Mouse (Mus musculus) megakaryocyte, embryonic 14.5 days (primary cell): ENCODE data around the gene Gm20388. TPM values are rescaled to one million over a fixed set of nuclear protein-coding genes. Genes with fewer than 3 reads are reported as not detected.

ENCODE experiments used
- H3K27me3 ChIP-seq: replicated peaks from 2 replicates; pipeline ENCODE3; 2012; ENCODE audit warnings: inconsistent platforms
- H3K36me3 ChIP-seq: replicated peaks from 2 replicates; pipeline ENCODE3; 2012; ENCODE audit warnings: low read length, inconsistent platforms, mixed read lengths
- H3K4me1 ChIP-seq: 2 replicates; pipeline ENCODE4 v1.6.1; 2012; ENCODE audit warnings: inconsistent platforms
- H3K4me3 ChIP-seq: replicated peaks from 2 replicates; pipeline ENCODE3; 2012; ENCODE audit warnings: moderate library complexity, mild to moderate bottlenecking, inconsistent platforms
- H3K9me3 ChIP-seq: 2 replicates; pipeline ENCODE4 v1.6.1; 2012; ENCODE audit warnings: inconsistent platforms
- FLI1 ChIP-seq: IDR thresholded peaks from 2 replicates; pipeline ENCODE4 v1.6.1; 2012; ENCODE audit warnings: low read length, inconsistent platforms, mixed read lengths
- GATA1 ChIP-seq: IDR thresholded peaks from 3 replicates; pipeline ENCODE4 v1.6.1; 2012; ENCODE audit warnings: mixed read lengths, low read length, inconsistent platforms, borderline replicate concordance
- polyA plus RNA-seq: library from polyadenylated mRNA; stranded (reverse); fragments of >175 nt; gene quantifications from 2 replicates; pipeline ENCODE4 v1.2.3, GENCODE M21; 2012; ENCODE audit warnings: low replicate concordance; ENCODE audit not compliant: insufficient read depth

Gene Gm20388
- polyA plus RNA-seq, 1 experiment = 111 TPM

DNA sequence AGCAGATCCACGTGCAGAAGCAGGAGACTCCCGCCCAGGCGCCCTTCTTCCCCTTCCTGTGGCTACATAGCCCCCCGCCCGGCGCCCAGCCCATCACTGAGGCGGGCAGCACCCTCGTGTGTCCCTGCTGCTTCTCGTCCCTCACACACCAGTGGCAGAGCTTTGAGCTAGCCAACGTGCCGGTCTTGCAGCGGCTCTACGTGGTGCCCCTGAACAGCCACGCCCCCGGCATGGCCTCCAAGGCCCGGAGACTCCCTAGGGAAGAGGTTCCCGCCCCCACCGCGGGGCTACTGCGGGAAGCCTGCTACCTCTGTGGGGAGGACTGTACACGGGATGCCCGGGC lies 318.9 kb downstream of the Gm20388 start:
- no peaks in the 10 kb centered on the region for H3K9me3 ChIP-seq
- H3K36me3 ChIP-seq = no peaks in the 10 kb centered on the region
- H3K27me3 ChIP-seq = peaks cover 99% of the 10 kb centered on the region
- H3K4me1 ChIP-seq = peaks cover 54% of the 10 kb centered on the region
- no peak for TF ChIP-seq FLI1
- no peak for TF ChIP-seq GATA1
- H3K4me3 ChIP-seq = peak overlapping the region; percentile 90

DNA sequence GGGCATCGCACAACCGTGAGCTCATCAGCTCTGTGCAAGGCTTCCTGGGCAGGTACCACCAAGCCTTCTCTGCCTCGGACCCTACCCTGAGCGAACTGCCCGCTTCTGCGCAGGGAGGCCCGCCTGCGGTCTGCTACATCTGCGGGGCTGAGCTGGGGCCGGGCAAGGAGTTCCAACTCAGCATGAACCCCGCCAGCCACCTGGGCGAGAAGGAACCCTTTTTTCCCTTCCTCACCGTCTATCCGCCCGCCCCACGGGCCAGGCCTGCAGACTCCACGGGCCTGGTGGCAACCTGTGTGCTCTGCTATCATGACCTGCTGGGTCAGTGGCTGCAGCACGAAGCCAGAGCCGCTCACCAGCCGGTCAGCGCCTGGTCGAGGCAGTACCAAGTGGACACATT lies 319.4 kb downstream of the Gm20388 start:
- Histone ChIP-seq H3K4me3 (peak overlapping the region; percentile 90), H3K4me1 (peaks cover 50% of the 10 kb centered on the region), H3K27me3 (peaks cover 99% of the 10 kb centered on the region), H3K36me3 (no peaks in the 10 kb centered on the region), H3K9me3 (no peaks in the 10 kb centered on the region)
- TF ChIP-seq GATA1 (no peak), FLI1 (no peak)

- peaks cover 41% of the 10 kb centered on the region for H3K4me1 ChIP-seq
- peak overlapping the region; percentile 90 for H3K4me3 ChIP-seq
- no peaks in the 10 kb centered on the region for H3K36me3 ChIP-seq
- TF ChIP-seq FLI1 (no peak), GATA1 (no peak)
- peaks cover 95% of the 10 kb centered on the region for H3K27me3 ChIP-seq
- no peaks in the 10 kb centered on the region for H3K9me3 ChIP-seq
These were observed 320.3 kb downstream of the Gm20388 start for GRCm38 (mm10) chr8:120230715-120231614.

DNA sequence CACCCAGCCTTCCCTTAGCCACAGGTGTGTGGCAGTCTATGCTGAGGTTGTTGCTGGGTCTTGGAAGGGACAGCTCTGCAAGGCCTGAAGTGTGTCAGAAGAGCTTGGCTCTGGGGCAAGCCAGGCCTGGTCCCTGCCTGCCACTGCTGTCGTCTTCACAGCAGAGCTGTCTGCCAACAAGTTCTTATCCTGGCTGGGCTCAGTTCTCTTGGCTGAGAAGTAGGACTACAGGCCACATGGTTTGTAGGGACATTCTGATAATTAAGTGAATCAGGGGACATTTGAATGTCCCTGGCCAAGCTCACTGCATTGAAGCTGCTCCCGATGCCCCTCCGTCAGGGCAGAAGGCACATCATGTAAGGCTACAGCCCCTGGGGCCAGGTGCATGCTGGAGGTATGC lies 321.2 kb downstream of the Gm20388 start:
- TF ChIP-seq GATA1 (no peak), FLI1 (no peak)
- peaks cover 92% of the 10 kb centered on the region for H3K27me3 ChIP-seq

GRCm38 (mm10) chr8:120232398-120232797 lies 321.8 kb downstream of the Gm20388 start:
- H3K27me3 ChIP-seq = peaks cover 92% of the 10 kb centered on the region
- peaks cover 8% of the 10 kb centered on the region for H3K9me3 ChIP-seq
- peaks cover 38% of the 10 kb centered on the region for H3K4me1 ChIP-seq
- no peaks in the 10 kb centered on the region for H3K36me3 ChIP-seq
- TF ChIP-seq GATA1 = no peak
- no peak for TF ChIP-seq FLI1
- H3K4me3 ChIP-seq = no peak overlapping the region

More for the DNA sequence above, 321.2 kb downstream of the Gm20388 start:
- no peak overlapping the region for H3K4me3 ChIP-seq
- peaks cover 38% of the 10 kb centered on the region for H3K4me1 ChIP-seq
- H3K36me3 ChIP-seq = no peaks in the 10 kb centered on the region
- H3K9me3 ChIP-seq = peaks cover 5% of the 10 kb centered on the region; the same call in 1 of the 2 replicates

- Histone ChIP-seq H3K4me1 (peaks cover 38% of the 10 kb centered on the region), H3K9me3 (peaks cover 13% of the 10 kb centered on the region), H3K27me3 (peaks cover 91% of the 10 kb centered on the region), H3K36me3 (no peaks in the 10 kb centered on the region), H3K4me3 (no peak overlapping the region)
- no peak for TF ChIP-seq GATA1
- no peak for TF ChIP-seq FLI1
These were observed 322.3 kb downstream of the Gm20388 start for GRCm38 (mm10) chr8:120232913-120233312.

- TF ChIP-seq GATA1 (no peak), FLI1 (no peak)
- Histone ChIP-seq H3K36me3 (no peaks in the 10 kb centered on the region), H3K4me3 (no peak overlapping the region), H3K9me3 (peaks cover 26% of the 10 kb centered on the region), H3K4me1 (peaks cover 25% of the 10 kb centered on the region), H3K27me3 (peaks cover 91% of the 10 kb centered on the region)
These were observed 323.8 kb downstream of the Gm20388 start for GRCm38 (mm10) chr8:120234457-120234856.

DNA sequence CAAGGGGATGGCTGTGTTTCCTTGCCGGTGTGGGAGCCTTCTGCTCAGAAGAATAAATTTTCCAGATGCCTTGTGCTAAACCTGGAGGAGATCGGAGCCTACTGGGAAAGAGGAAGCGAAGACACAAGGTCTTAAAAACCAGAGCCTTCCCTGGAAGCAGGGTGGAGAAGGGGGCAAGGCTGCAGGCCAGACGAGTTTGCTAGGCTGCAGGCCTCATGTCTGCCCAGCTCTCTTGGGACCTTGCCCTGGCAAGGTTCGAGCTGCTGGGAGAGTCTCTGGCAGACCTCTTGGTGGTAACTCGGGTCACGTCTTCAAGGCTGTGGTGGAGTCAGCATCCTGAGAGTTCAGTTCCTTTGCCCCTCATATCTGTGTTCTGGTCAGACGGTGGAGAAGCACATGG lies 324.2 kb downstream of the Gm20388 start:
- H3K9me3 ChIP-seq = peaks cover 26% of the 10 kb centered on the region
- no peak overlapping the region for H3K4me3 ChIP-seq
- H3K36me3 ChIP-seq = no peaks in the 10 kb centered on the region
- no peak for TF ChIP-seq FLI1
- TF ChIP-seq GATA1 = no peak
- H3K27me3 ChIP-seq = peaks cover 89% of the 10 kb centered on the region
- H3K4me1 ChIP-seq = peaks cover 21% of the 10 kb centered on the region

DNA sequence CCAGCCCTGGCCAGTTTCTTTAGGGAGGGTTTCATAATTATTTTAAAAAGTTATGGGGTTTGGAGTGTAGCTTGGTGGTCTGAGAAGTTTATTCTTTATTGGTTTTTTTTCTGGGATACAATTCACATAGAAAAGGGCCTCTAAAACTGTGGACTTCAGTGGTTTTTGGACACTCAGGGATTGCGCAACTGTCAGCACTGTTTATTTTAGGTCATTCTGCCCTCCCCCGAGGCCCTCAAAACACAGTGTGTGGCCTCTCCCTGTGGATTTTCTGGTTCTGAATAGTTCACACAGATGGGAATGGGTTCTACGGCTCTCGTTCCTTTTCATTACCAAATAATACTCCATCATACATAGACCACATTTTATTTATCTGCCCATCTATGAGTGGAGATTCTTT lies 332.6 kb downstream of the Gm20388 start:
- H3K27me3 ChIP-seq = peaks cover 62% of the 10 kb centered on the region
- no peak for TF ChIP-seq FLI1
- no peak for TF ChIP-seq GATA1
- H3K9me3 ChIP-seq = peaks cover 30% of the 10 kb centered on the region
- H3K4me3 ChIP-seq = no peak overlapping the region
- no peaks in the 10 kb centered on the region; the same call in 1 of the 2 replicates for H3K4me1 ChIP-seq
- no peaks in the 10 kb centered on the region for H3K36me3 ChIP-seq

DNA sequence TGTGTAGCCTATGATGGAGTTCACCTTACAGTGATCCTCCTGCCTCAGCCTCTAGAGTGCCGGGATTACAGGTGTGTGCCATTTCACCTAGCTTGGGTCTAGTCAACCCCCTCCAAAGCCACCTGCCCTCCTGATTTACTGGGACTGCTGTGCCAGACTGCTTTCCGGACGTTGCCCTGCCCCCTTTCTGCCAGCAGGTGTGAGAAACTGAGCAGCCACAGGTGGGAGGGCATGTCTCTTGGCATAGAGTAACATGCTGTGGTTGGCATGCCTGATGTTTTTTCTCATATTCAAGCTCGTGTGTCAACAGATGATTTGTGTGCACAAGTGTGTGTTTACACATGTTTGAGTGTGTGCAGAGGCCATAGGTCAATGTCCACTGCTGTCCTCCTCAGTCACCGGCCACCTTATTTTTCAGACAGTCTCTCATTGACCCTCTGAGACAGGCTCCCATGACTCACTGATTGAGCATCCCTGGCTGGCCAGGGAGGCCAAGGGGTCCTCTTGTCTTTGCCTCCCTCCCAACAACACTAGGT lies 333.3 kb downstream of the Gm20388 start:
- TF ChIP-seq FLI1 = no peak
- no peak for TF ChIP-seq GATA1
- Histone ChIP-seq H3K36me3 (no peaks in the 10 kb centered on the region), H3K27me3 (peaks cover 58% of the 10 kb centered on the region), H3K9me3 (peaks cover 22% of the 10 kb centered on the region), H3K4me1 (no peaks in the 10 kb centered on the region; the same call in 1 of the 2 replicates), H3K4me3 (no peak overlapping the region)
